Mouse (Mus musculus) hindbrain, postnatal 0 days (tissue): ENCODE results near the gene Rnf5. TPM values are rescaled to one million over a fixed set of nuclear protein-coding genes. Genes with fewer than 3 reads are reported as not detected.

Experiments
- ATAC-seq: fragments of 200-750 bp; cut with Nextera tagmentation; 2 replicates; pipeline ENCODE4 v1.8.0; 2017; ENCODE audit warnings: mild to moderate bottlenecking, moderate TSS enrichment, moderate library complexity
- DNase-seq: peaks from one replicate; pipeline ENCODE4 v3.0.0-alpha.2; 2015; ENCODE audit warnings: low spot score
- H3K27ac ChIP-seq: fragments of 300-500 bp; sonication (generic); 2 replicates; pipeline ENCODE4 v1.5.1; 2014; ENCODE audit warnings: mild to moderate bottlenecking
- H3K27me3 ChIP-seq: fragments of 300-500 bp; sonication (generic); 2 replicates; pipeline ENCODE4 v1.6.1; 2014; ENCODE audit warnings: low read length, mixed read lengths; ENCODE audit not compliant: insufficient read depth
- H3K36me3 ChIP-seq: fragments of 300-500 bp; sonication (generic); 2 replicates; pipeline ENCODE4 v1.6.1; 2014; ENCODE audit warnings: low read length, mixed read lengths; ENCODE audit not compliant: insufficient read depth
- H3K4me1 ChIP-seq: fragments of 300-500 bp; sonication (generic); 2 replicates; pipeline ENCODE4 v1.6.1; 2014; ENCODE audit warnings: antibody characterized with exemption, low read length, mixed read lengths; ENCODE audit not compliant: insufficient read depth
- H3K4me2 ChIP-seq: fragments of 300-500 bp; sonication (generic); 2 replicates; pipeline ENCODE4 v1.6.1; 2014; ENCODE audit warnings: low read depth, mild to moderate bottlenecking, low read length, moderate library complexity, mixed read lengths
- H3K4me3 ChIP-seq: fragments of 300-500 bp; sonication (generic); 2 replicates; pipeline ENCODE4 v1.5.1; 2014; ENCODE audit warnings: low read length
- H3K9ac ChIP-seq: fragments of 300-500 bp; sonication (generic); replicated peaks from 2 replicates; pipeline ENCODE4 v1.6.1; 2014; ENCODE audit warnings: mild to moderate bottlenecking, low read length, moderate library complexity, mixed read lengths
- H3K9me3 ChIP-seq: fragments of 300-500 bp; sonication (generic); 2 replicates; pipeline ENCODE4 v1.6.1; 2016; ENCODE audit warnings: low read length, mixed read lengths
- CTCF ChIP-seq: IDR thresholded peaks from 2 replicates; pipeline ENCODE4 v1.5.1; 2016; ENCODE audit warnings: antibody characterized with exemption, control low read depth, low read depth
- WGBS: fragments of 180-500 bp; shearing (Covaris S2); extraction: QIAGEN DNeasy Blood & Tissue Kit; methylation state at CpG from one replicate; pipeline ENCODE4 v1.1.7; 2014; 5-methylcytosine and 5-hydroxymethylcytosine counted together
- polyA plus RNA-seq: library from polyadenylated mRNA; unstranded; fragments of >200 nt; fragmentation: Nextera tagmentation; extraction: Ambion mirVana; gene quantifications from 2 replicates; pipeline ENCODE4 v1.2.1, GENCODE M21; 2015
- total RNA-seq: library from RNA; depleted of rRNA; stranded (reverse); fragments of >200 nt; gene quantifications from 2 replicates; pipeline ENCODE4 v1.2.3, GENCODE M21; 2014

The Rnf5 gene
- total and polyA plus RNA-seq, 2 experiments from 2014 or later, result 61.9 to 223 TPM

GRCm38 (mm10) chr17:34587423-34587811 is 16.1 kb downstream of the Rnf5 start:
- no peak for TF ChIP-seq CTCF
- Histone ChIP-seq H3K9me3 (no peaks in the 10 kb centered on the region), H3K9ac (peak overlapping the region; percentile 68), H3K4me2 (peak overlapping the region; percentile 86), H3K4me1 (peaks cover 13% of the 10 kb centered on the region), H3K4me3 (peak overlapping the region; percentile 52), H3K27me3 (no peaks in the 10 kb centered on the region), H3K27ac (peak overlapping the region; percentile 91), H3K36me3 (no peaks in the 10 kb centered on the region)
- under 1% methylated on average over 49 of the region's 50 CpGs for WGBS
- ATAC-seq (peak; percentile 88), DNase-seq (peak; percentile 99)

- H3K27me3 ChIP-seq, result no peaks in the 10 kb centered on the region
- peak overlapping the region; percentile 52 for H3K4me3 ChIP-seq
- no peaks in the 10 kb centered on the region for H3K36me3 ChIP-seq
- H3K9ac ChIP-seq, result peak overlapping the region; percentile 68
- TF ChIP-seq CTCF, result no peak
- H3K4me1 ChIP-seq, result peaks cover 13% of the 10 kb centered on the region
- under 1% methylated on average over 38 of the region's 38 CpGs for WGBS
- peak overlapping the region; percentile 91 for H3K27ac ChIP-seq
- no peaks in the 10 kb centered on the region for H3K9me3 ChIP-seq
- ATAC-seq (peak; percentile 87), DNase-seq (peak; percentile 93)
- peak overlapping the region; percentile 86 for H3K4me2 ChIP-seq
Observed at GRCm38 (mm10) chr17:34586796-34587422, 16.6 kb downstream of the Rnf5 start.

- TF ChIP-seq CTCF, result no peak
- Histone ChIP-seq H3K4me2 (peak overlapping the region; percentile 86), H3K9me3 (no peaks in the 10 kb centered on the region), H3K27ac (peak overlapping the region; percentile 91), H3K36me3 (no peaks in the 10 kb centered on the region), H3K4me3 (peak overlapping the region; percentile 52), H3K27me3 (no peaks in the 10 kb centered on the region), H3K4me1 (peaks cover 7% of the 10 kb centered on the region), H3K9ac (peak overlapping the region; percentile 68)
- DNase-seq (peak; percentile 60), ATAC-seq (peak; percentile 2)
- 11% methylated on average over 32 of the region's 32 CpGs for WGBS
Observed at GRCm38 (mm10) chr17:34585877-34586771, 17.4 kb downstream of the Rnf5 start.

- Histone ChIP-seq H3K27ac (peak overlapping the region; percentile 91; the same call in 1 of the 2 replicates), H3K36me3 (no peaks in the 10 kb centered on the region), H3K4me3 (no peak overlapping the region), H3K9ac (no peak overlapping the region), H3K4me2 (no peak overlapping the region), H3K9me3 (no peaks in the 10 kb centered on the region), H3K4me1 (no peaks in the 10 kb centered on the region), H3K27me3 (no peaks in the 10 kb centered on the region)
- ATAC-seq (no peak), DNase-seq (no peak)
- 76% methylated on average over 8 of the region's 8 CpGs for WGBS
- TF ChIP-seq CTCF, result no peak
Observed at GRCm38 (mm10) chr17:34585121-34585520, 18.4 kb downstream of the Rnf5 start.

- Histone ChIP-seq H3K36me3 (no peaks in the 10 kb centered on the region), H3K27me3 (no peaks in the 10 kb centered on the region), H3K4me3 (no peak overlapping the region), H3K4me1 (no peaks in the 10 kb centered on the region), H3K27ac (no peak overlapping the region), H3K9me3 (no peaks in the 10 kb centered on the region), H3K4me2 (no peak overlapping the region), H3K9ac (no peak overlapping the region)
- WGBS, result 90% methylated on average over 8 of the region's 8 CpGs
- TF ChIP-seq CTCF, result no peak
- no peak for DNase-seq
- no peak for ATAC-seq
Observed at GRCm38 (mm10) chr17:34583819-34584218, 19.7 kb downstream of the Rnf5 start.

GRCm38 (mm10) chr17:34583397-34583796 is 20.1 kb downstream of the Rnf5 start:
- 43% methylated on average over 7 of the region's 7 CpGs for whole genome bisulfite sequencing

More at GRCm38 (mm10) chr17:34583397-34583796, 20.1 kb downstream of the Rnf5 start:
- H3K4me1 ChIP-seq, result no peaks in the 10 kb centered on the region
- no peaks in the 10 kb centered on the region for H3K27me3 ChIP-seq
- H3K9me3 ChIP-seq, result no peaks in the 10 kb centered on the region
- ATAC-seq (no peak), DNase-seq (no peak)
- no peak overlapping the region for H3K4me2 ChIP-seq
- TF ChIP-seq CTCF, result no peak
- H3K4me3 ChIP-seq, result no peak overlapping the region
- no peaks in the 10 kb centered on the region for H3K36me3 ChIP-seq
- no peak overlapping the region for H3K9ac ChIP-seq
- no peak overlapping the region for H3K27ac ChIP-seq
